Mouse (Mus musculus) brain, embryonic 14.5 days (tissue): ENCODE measurements around the gene Aplf. TPM values are rescaled to one million over a fixed set of nuclear protein-coding genes. Genes with fewer than 3 reads are reported as not detected.

ENCODE experiments used
- DNase-seq: peaks from one replicate; pipeline ENCODE4 v3.0.0-alpha.2; 2011; ENCODE audit warnings: low read depth
- CTCF ChIP-seq: fragments of 200-500 bp; IDR thresholded peaks from 2 replicates; pipeline ENCODE4 v1.5.1; 2012; ENCODE audit warnings: inconsistent platforms, mild to moderate bottlenecking, moderate library complexity, borderline replicate concordance; ENCODE audit not compliant: insufficient read depth, insufficient read length; ENCODE audit errors: extremely low read depth
- POLR2A ChIP-seq: fragments of 200-500 bp; IDR thresholded peaks from 2 replicates; pipeline ENCODE4 v1.6.1; 2012; ENCODE audit warnings: mild to moderate bottlenecking, inconsistent platforms, borderline replicate concordance; ENCODE audit not compliant: poor library complexity, insufficient read depth, insufficient read length, severe bottlenecking; ENCODE audit errors: extremely low read depth
- polyA plus RNA-seq: library from polyadenylated mRNA; depleted of rRNA; stranded (reverse); fragments of >200 nt; gene quantifications from 2 replicates; pipeline ENCODE4 v1.2.3, GENCODE M21; 2012

The Aplf gene
- polyA plus RNA-seq, 1 experiment: 6.4 TPM

- DNase-seq: no peak
- TF ChIP-seq POLR2A (no peak), CTCF (no peak)
These were observed 54.0 kb downstream of the Aplf start for GRCm38 (mm10) chr6:87618021-87618420.

- DNase-seq: peak; percentile 82
These were observed 56.3 kb downstream of the Aplf start for GRCm38 (mm10) chr6:87615696-87616083.

DNA sequence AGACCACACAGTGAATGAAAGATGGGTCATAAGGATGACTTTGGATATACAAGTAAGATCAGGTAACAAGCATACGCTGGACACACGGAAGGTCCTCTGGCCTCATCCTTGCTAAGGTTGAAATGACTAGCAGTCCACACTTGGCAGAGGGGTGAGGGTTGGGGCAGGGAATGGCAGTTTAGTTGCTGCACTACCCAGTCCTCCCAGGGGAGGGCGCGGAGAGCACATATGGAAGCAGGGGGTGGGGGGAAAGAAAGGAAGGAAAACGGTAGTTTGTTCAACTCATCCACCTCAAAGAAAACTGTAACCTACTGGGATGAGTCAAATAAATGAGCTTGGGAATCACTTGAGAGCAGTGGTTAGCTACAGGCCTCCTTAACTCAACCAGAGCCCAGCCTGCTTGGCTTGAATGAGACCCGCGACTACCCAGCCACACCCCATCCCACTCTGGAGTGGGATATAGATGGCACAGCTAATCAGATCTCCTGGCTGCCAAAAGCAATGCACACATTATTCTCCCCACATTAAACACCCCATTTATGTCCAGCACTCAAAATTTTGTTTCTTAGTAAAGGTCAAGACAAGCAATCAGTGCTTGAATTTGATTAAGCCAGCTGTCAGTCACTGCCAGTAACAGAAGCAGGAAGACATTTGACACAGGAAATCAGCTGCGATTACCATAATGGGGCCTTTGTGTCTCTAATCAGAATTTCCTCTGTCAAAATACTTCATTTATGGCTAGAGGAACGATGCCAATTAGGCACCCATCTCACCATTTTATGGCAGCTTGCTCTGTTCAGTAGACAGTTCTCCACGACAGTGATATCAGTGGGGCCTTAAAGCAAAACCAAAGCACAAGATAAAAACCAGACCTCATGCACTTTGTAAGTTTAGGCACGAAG is 56.9 kb downstream of the Aplf start:
- peak; percentile 50; the same call in 1 of the 2 replicates for TF ChIP-seq CTCF
- no peak for TF ChIP-seq POLR2A

More at GRCm38 (mm10) chr6:87615696-87616083, 56.3 kb downstream of the Aplf start:
- TF ChIP-seq POLR2A: no peak
- TF ChIP-seq CTCF: no peak

GRCm38 (mm10) chr6:87599825-87600224 is 72.2 kb downstream of the Aplf start:
- no peak for TF ChIP-seq CTCF
- no peak for TF ChIP-seq POLR2A
- DNase-seq: peak; percentile 88

More for the DNA sequence above, 56.9 kb downstream of the Aplf start:
- DNase-seq: peak; percentile 73

DNA sequence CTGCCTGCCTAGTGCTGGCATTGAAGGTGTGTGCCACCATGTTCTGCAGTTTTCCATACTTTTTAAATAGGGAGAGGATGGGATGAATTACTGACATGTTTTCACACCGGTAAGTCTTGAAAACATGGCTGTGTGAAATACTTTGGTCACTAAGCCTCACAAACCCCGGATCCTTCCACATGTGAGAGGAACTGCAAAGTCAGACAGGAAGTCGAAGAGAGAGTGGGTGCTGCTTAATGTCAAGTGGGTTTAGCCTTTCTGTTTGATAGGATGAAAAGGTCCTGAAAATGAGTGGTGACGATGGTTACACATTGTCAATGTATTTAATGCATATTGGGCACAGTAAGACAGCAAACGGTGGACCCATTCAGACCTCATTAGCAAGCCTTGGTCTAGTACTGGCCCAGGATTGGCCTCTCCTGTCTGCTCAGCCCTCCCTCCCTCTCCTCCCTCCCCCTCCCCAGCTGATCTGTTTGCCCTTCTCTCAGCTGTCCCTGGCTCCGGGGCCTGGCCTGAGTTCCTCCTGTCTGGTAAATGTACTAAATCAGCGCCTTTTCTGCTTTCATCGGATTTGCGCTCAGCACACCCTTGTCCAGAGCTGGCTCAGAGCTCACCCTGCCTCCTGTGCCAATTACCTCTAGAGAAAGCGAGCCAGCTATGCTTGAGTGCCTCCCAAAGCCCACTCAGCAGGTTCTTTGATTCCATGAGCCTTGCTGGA is 74.7 kb downstream of the Aplf start:
- DNase-seq: peak; percentile 95
- TF ChIP-seq CTCF: no peak
- no peak for TF ChIP-seq POLR2A

DNA sequence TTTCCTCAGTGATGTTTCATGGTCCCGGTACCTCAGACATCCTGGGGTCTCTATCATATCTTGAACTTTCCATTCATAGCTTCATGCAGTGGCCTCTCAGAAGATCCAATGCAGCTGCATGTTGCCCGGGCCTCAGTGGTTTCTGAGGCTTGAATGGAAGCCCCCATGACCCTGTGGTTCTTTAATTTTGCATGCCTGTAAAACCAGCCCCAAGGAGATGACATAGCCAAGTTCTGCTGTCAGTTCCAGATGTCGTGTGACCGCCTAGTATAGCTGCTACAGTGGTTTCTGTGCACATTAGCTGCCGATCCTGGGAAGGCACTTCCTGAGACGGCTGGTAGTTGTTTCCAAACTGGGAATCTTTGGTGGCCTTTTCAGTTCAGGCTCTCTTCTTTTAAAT is 77.8 kb downstream of the Aplf start:
- TF ChIP-seq POLR2A (no peak), CTCF (no peak)

DNA sequence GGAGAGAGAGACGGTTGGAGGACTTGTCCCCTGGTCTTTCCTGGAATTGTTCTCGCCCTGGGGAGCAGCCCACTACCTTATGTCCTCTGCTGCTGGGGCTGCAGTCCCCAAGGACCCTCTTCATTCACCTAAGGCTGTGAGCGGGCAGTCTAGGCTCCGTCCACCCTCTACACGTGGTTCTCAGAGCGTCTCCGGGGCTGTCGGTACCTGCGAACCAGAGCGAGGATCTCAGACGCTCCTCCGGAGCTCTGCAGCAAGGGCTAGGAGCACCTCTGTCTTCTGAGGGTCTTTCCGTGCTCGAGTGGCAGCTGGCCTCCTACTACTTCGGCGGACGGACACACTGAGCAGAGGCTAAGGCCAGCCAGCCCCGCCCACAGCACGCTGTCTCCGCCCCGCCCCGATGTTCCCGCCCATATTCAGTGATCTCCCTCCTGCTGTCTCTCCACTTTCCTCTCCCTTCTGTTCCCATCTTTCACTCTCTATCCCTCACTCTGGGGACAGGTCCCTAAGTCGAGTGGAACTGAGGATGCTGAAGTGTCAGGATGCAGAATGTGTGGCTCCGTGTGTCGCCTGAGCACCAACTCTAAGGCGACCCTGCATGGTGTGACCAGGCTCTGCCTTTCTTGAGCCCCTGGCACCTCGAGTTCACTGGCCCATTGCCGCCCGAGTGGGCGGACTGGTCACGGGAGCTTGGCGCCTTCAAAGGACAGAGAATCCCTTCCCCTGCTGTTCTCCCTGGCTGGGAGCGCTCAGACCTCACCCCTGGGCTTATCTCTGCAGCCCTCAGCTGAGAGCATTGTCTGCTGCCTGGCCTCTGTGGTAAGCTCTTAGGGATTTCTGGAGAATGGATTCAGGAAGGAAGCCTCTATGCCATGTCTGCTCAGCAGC is 81.4 kb downstream of the Aplf start, which contains the start of gene Prokr1:
TSS of gene Prokr1 (minus strand) at position 350 of the 888 bp plus-strand sequence.
- TF ChIP-seq CTCF (no peak), POLR2A (peak; percentile 28; the same call in 1 of the 2 replicates)

More for the DNA sequence above, 77.8 kb downstream of the Aplf start:
- no peak for DNase-seq

GRCm38 (mm10) chr6:87589718-87590393 is 82.1 kb downstream of the Aplf start:
- TF ChIP-seq POLR2A (no peak), CTCF (no peak)
- DNase-seq: no peak

More for the DNA sequence above, 81.4 kb downstream of the Aplf start, which contains the start of gene Prokr1:
- DNase-seq: peak; percentile 80

GRCm38 (mm10) chr6:87583991-87584390 is 88.0 kb downstream of the Aplf start:
- TF ChIP-seq CTCF (no peak), POLR2A (no peak)
- no peak for DNase-seq

DNA sequence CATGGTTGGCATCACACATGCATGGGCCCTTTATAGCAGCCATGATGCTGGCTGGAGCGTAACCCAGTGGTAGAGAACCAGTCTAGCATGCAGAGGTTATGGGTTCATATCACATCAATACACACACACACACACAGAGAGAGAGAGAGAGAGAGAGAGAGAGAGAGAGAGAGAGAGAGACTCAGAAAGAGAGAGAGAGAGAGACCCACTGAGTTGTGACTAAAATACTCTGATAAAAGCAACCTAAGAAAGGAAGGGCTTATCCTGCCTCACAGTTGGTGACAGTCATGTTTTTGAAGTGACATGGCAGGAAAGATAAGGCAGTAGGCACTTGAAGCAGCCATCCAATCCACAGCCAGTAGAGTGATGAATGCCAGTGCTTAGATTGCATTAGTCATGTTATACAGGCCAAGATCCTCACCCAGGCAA is 88.8 kb downstream of the Aplf start:
- no peak for TF ChIP-seq CTCF
- DNase-seq: no peak
